Mouse (Mus musculus) ES-E14 (cell line): ENCODE measurements around the gene Tyw1.

Source experiments
- CHD2 ChIP-seq: IDR thresholded peaks from 2 replicates; pipeline ENCODE4 v1.6.1; 2014; ENCODE audit warnings: mild to moderate bottlenecking, low read depth, low read length, inconsistent platforms
- ZC3H11A ChIP-seq: IDR thresholded peaks from 2 replicates; pipeline ENCODE4 v1.6.1; 2012; ENCODE audit warnings: low read depth, mild to moderate bottlenecking, inconsistent platforms, low read length, borderline replicate concordance

- TF ChIP-seq ZC3H11A (0 out of 2 replicates have a peak, but pooled peaks have one; percentile 3), CHD2 (no peak)
These were observed 59.5 kb downstream of the Tyw1 start for GRCm38 (mm10) chr5:130314926-130315325.
